Mouse (Mus musculus) T-helper 1 cell (primary cell): ENCODE data around the gene Grm5.

Experiments used
- in situ Hi-C: fragments of 300-600 bp; cut with MboI, MseI; formaldehyde crosslinking; loops from one replicate; pipeline ENCODE4 v1.15.1; 2025; ENCODE audit warnings: high pct_unique_total_duplicates

Grm5 gene

DNA sequence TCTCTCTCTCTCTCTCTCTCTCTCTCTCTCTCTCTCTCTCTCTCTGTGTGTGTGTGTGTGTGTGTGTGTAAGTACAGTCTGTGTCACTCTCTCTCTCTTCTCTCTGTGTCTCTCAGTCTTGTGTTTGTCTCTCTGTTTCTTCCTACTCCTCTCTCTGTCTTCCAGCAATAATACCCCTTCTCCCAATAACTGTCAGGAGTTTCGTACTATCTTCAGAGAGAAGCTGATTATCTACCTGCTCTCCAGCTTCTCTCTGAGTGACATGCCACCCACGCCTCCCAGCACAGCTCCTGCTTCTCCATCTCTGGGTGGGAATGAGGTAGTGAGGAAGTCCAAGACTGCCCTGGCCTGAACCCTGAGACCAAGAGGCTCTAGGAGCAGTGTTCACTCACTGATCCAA is at the start of gene Grm5:
Gene Grm5 (plus strand): TSS at position 301 of the 400 bp plus-strand sequence.
- in situ Hi-C loops: no loop called here

GRCm38 (mm10) chr7:87539031-87539430 is 44.9 kb upstream of the Grm5 start:
- in situ Hi-C loops: no loop called here

DNA sequence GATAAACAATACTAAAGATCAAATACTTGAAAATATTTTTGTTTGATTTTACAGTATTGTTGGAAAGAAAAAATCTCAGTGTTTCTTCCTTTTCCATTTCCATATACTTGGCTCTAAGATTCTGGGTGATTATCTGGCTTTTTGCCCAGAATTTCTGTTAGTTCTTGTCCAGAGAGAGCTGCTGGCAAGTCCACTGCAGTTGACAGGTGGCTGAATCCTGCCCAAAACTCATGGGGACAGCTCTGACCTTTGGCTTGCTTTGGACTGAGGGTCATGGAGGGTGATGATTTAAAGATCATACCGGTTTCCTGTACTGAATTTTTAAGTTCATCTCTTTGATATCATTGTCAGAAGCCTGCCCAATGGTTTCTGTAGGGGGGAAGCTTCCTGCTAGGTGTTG is 18.7 kb upstream of the Grm5 start:
- in situ Hi-C loops: no loop called here

DNA sequence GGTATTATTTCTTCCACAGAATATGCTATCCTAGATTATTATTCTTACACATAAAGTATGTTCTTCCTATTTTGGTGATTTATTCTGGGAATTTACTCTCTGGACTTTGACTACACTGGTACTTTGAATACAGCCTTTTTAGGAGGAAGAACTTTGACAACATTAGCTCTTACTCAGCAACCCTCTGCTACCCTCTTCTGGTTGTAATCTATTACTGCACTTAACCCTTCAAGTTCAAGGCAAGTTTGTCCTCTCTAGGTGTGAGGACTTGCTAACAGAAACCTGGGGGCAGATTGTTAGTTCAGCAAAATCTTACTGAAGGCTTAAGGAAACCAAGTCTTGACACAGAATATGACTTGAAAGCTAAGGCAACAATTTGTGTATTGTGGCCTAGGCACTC is 17.5 kb upstream of the Grm5 start:
- in situ Hi-C loops: no loop called here

DNA sequence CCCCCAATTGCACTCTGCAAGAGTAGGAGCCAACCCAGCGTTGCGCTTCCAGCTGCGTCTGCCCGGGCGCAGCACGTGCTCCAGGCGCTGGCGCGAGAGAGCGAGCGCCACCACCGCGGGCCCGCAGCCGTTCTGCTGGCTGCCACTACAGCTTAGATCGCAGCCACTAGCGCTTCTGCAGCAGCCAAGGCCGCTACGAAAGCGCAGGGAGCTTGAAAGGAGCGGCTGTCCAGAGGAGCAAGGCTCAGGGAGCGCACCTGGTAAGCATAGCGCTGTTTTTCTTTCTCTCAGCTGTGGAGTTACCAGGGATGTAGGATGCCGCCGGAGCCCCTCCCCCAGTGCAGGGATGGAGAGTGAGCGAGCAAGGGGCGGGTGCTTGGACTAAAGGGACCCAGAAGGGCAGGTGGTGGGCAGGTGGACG is 323 bp downstream of the Grm5 start:
- in situ Hi-C loops: no loop called here

DNA sequence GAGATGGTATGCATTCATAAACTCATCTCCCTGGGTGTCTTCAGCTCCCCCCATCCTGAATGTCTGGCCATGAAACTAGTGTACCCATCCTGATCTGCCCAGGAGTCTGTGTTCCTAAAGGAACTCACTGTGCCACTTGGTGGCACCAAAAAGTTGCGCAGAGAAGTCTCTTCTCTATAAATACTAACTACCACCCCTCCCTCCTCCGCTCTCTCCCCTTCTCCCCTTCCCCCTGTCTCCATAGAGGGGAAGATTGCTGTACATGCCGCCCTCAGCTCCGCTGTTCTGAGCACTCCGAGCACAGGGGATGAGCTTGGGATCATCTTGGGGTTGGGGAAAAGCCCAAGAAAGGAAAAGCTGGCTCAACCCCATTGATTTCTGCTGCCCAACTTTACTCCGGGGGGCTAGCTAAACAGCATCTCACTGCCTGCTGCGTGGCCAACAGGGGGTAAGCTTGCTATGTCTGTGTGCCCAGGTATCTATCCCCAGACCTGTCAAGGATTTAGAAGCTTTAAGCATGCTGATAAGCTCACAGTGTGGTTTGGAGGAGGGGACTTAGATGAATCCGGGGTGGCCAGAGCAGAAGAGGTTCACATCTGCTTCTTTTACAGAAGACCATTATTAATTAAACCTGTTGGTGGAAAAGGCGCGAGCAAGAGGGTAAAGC is 2.4 kb downstream of the Grm5 start:
- in situ Hi-C loops: no loop called here

- in situ Hi-C loops: no loop called here
Measured at GRCm38 (mm10) chr7:87587976-87588375, 4.0 kb downstream of the Grm5 start.

- in situ Hi-C loops: no loop called here
Measured at GRCm38 (mm10) chr7:87626251-87626650, 42.3 kb downstream of the Grm5 start.

- in situ Hi-C loops: no loop called here
Measured at GRCm38 (mm10) chr7:87635530-87635929, 51.6 kb downstream of the Grm5 start.

- in situ Hi-C loops: no loop called here
Measured at GRCm38 (mm10) chr7:87650610-87651009, 66.6 kb downstream of the Grm5 start.

- in situ Hi-C loops: no loop called here
Measured at GRCm38 (mm10) chr7:87661794-87662193, 77.8 kb downstream of the Grm5 start.

DNA sequence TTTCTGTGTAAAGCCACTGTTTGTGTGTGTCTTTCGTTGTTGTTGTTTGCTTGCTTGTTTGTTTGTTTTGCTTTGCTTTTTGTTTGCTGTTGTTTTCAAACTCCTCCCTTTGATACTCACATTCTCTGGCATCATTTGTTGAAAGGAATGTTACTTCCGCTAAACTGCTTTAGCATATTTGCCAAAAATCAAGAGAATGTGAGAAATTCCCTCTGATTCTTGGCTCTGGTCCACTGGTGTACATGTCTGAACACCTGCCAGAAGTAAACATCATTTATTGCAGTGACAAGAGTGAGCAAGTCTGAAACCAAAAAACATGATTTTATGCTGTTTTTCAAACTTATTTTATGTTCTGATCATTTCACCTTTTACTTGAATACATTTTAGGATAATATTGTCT is 80.1 kb downstream of the Grm5 start:
- in situ Hi-C loops: no loop called here

DNA sequence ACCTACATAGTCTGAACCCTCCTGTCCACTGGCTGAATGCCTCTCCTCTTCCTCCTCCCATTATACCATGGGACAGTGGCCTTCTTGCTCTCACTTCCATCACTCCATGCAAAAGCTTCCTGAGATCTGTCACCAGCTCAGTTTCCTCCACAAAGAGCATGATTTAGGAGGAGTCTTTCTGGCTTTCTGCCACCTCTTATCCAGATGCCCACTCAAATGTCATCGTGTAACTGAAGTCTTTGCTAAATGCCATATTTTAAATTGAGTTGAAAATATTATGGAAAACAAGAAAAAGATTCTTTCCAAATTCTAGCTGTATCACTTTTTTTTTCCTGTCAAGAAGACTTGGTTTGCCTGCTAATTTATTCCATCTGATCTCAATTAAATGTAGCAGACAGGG is 132.4 kb downstream of the Grm5 start:
- in situ Hi-C loops: no loop called here

GRCm38 (mm10) chr7:87718631-87719030 is 134.7 kb downstream of the Grm5 start:
- in situ Hi-C loops: no loop called here

- in situ Hi-C loops: no loop called here
Measured at GRCm38 (mm10) chr7:87734511-87734910, 150.5 kb downstream of the Grm5 start.

DNA sequence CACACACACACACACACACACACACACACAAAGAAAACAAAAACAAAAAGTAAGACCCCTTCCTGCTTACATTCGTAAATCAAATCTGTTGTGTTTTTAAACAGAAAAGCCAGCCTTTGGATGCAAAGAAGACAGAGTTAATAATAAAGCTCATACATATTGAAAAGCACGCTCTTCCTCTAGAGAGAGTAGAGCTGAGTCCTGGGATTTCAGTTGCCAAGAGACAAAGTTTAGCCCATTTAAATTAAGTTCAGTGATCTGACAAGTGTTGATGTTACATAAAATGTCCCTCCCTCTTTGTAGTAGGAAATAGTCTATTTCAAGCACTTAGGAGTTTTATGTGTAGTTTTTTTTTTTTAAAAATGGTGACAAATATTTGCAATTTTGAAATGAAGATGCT is 178.0 kb downstream of the Grm5 start:
- in situ Hi-C loops: loop anchor here (10.0 kb wide), 1 partner anchor 763 kb away; no protein-coding TSS in a partner anchor

DNA sequence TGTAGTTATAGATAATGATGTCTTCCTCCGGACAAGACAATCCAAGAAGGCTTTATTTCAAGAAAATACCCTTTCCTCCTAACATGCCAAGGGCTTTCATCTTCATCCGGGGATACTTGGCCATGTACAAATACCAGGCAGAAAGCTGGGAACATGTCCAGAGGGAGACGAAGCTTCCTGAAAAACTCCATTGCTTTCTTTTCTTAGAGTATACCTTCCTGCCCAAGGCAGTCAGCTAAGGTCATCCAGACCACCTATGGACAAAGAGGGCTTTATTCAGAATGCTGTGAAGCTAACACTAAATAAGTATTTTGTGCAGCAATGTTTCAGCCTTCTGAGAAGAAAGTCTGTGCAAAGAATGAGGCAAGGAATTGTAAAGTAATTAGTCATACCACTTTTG is 178.4 kb downstream of the Grm5 start:
- in situ Hi-C loops: loop anchor here (10.0 kb wide), 1 partner anchor 762 kb away; no protein-coding TSS in a partner anchor

DNA sequence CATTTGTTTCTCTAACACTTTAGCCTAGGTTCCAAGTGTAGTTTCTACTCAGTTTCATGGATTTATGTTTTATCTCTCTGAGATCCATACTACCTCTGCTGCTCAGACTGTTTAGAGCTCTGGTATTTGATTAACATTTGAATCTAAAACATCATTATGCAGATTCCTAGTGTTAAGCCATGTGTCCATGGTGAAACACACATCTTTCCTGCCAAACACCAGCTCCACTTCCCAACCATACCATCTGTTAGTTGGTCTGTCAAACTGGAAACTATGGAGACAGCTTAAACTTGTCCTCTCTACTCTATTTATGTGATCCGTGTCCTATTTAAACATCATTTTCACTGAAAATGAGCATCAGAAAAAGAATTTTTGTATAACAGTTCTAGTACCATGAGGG is 203.6 kb downstream of the Grm5 start:
- in situ Hi-C loops: no loop called here

DNA sequence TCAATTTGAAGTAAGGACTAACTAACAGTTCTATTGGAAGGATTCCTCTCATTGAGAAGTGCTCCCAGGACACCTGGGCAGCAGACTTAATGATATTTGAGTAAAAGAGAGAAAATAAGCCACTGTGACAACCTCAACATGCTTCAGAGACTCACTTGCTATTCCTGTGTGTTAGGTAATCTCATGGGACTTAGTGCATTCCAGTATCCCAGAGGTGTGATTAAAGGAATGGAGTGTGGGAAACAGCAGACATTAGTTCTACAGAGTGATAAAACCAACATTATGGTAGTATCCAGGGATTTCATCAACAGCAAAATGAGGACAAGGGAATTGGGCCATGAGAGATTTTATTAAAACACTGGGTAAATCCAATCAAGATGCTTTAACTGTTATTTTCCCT is 205.0 kb downstream of the Grm5 start:
- in situ Hi-C loops: no loop called here

- in situ Hi-C loops: no loop called here
Measured at GRCm38 (mm10) chr7:87793896-87794295, 209.9 kb downstream of the Grm5 start.

DNA sequence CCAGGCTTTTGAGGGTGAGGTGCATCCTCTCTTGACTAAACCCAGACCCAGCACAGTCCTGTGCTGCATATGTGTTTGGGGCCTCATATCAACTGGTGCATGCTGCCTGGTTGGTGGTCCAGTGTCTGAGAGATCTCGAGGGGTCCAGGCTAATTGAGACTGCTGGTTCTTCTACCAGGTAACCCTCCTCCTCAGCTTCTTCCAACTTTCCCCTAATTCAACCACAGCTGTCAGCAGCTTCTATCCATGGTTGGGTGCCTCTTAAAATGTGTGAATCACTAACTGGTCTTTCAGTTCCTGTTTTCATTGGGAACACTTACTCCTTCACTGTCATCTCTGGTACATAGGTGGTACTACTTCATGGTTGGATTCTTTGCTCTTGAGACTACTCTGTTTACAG is 240.9 kb downstream of the Grm5 start:
- in situ Hi-C loops: no loop called here

- in situ Hi-C loops: no loop called here
Measured at GRCm38 (mm10) chr7:87834669-87835068, 250.7 kb downstream of the Grm5 start.

DNA sequence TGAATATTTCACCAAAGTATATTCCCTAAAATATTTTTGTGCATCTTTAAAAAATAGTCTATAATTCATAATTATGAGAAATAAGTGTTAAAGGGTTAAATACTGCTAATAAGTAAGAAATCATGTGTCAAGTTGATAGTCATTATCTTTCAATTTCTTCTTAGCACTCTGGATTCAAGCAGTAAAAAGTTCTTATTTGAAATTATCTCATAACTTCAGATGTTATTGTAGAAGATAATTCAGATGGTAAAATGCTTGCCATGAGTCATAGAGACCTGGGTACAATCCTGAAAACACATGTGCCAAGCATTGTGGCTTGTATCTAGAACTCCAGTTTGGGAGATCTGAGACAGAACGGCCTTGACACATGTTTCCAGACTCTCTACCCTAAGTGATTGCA is 254.6 kb downstream of the Grm5 start:
- in situ Hi-C loops: no loop called here

GRCm38 (mm10) chr7:87843496-87843895 is 259.5 kb downstream of the Grm5 start:
- in situ Hi-C loops: no loop called here
